In the genomic region with DNA sequence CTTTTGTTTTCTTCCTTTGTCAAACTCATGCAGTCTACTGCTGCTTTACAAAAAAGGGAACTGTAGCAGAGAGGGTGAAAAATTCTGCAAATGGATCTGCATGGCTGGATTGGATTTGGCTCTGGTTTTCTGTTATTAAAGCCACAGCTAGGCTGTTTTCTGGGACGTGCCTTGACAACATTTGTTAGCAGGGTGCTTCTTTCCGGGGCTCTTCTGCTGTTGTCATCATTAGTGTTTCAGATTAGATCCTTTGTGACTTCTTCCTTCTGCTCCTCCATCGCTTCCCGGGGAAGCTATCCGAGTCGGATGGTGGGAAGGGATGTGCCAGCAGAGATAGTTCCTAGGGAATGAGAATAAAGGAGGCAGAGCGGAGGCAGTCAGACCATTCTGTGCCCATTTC, we compare ENCODE assay signal across 12 mouse cellular contexts. TPM values are rescaled to one million over a fixed set of nuclear protein-coding genes. Genes with fewer than 3 reads are reported as not detected.
A peak's percentile ranks its signal among the peaks of the same experiment; 100 is the strongest.
DNase-seq lines count a peak whose midpoint lies in the region; ATAC-seq lines count a peak whose summit lies in the region.
"Had no signal": no experiment of that assay in that cellular context is flagged by ENCODE, and none has a peak within 500 bp of the region (broad histone marks: within the 10 kb centered on the region; RNA-seq: fewer than 3 reads in every experiment).

No protein-coding gene starts in this region.

- H3K4me3 ChIP-seq in megakaryocyte, embryonic 14.5 days (replicated peaks): peak overlapping the region; percentile 14
- no peak overlapping the region for H3K4me3 ChIP-seq in forebrain, embryonic 11.5 days (ENCODE audit: low read depth, low read length)
- peak overlapping the region; percentile 39 for H3K4me3 ChIP-seq in hindbrain, embryonic 13.5 days
- H3K4me3 ChIP-seq in neural tube, embryonic 13.5 days: peak overlapping the region; percentile 22

- H3K9ac ChIP-seq in forebrain, embryonic 11.5 days (ENCODE audit: low read length): no peak overlapping the region
- H3K9ac ChIP-seq in hindbrain, embryonic 13.5 days: peak overlapping the region; percentile 73
- peak overlapping the region; percentile 65 for H3K9ac ChIP-seq in neural tube, embryonic 13.5 days
- H3K9ac ChIP-seq: liver, embryonic 14.5 days had no signal

- DNase-seq in forebrain, embryonic 11.5 days (ENCODE audit: low spot score): no peak
- DNase-seq in urinary bladder, postnatal 4 days (ENCODE audit: low spot score in 2 of 2): no peak
- DNase-seq in MN1 (ENCODE audit: low spot score): no peak
- DNase-seq in adrenal gland, postnatal 14 days: no peak
- DNase-seq: cerebellum, postnatal 14 days; kidney, adult 9 months had no signal

- no peak for ATAC-seq in megakaryocyte, adult 5-6 weeks (ENCODE audit: poor library complexity, severe bottlenecking)
- ATAC-seq in forebrain, embryonic 11.5 days (replicated peaks; ENCODE audit: low FRiP score): no peak
- no peak for ATAC-seq in hindbrain, embryonic 13.5 days (ENCODE audit: low FRiP score)
- no peak for ATAC-seq in neural tube, embryonic 13.5 days (ENCODE audit: low read depth)

- H3K9me3 ChIP-seq in megakaryocyte, embryonic 14.5 days: no peaks in the 10 kb centered on the region
- H3K9me3 ChIP-seq in forebrain, embryonic 11.5 days (ENCODE audit: control insufficient read depth, low read length): no peaks in the 10 kb centered on the region
- no peaks in the 10 kb centered on the region for H3K9me3 ChIP-seq in hindbrain, embryonic 13.5 days
- no peaks in the 10 kb centered on the region for H3K9me3 ChIP-seq in neural tube, embryonic 13.5 days

- H3K27ac ChIP-seq in forebrain, embryonic 11.5 days (ENCODE audit: low read depth, low read length): no peak overlapping the region
- peak overlapping the region; percentile 85 for H3K27ac ChIP-seq in hindbrain, embryonic 13.5 days
- H3K27ac ChIP-seq in neural tube, embryonic 13.5 days (replicated peaks): peak overlapping the region; percentile 72
- H3K27ac ChIP-seq: liver, embryonic 14.5 days; macrophage had no signal

- peaks cover 14% of the 10 kb centered on the region for H3K4me1 ChIP-seq in megakaryocyte, embryonic 14.5 days
- peaks cover 24% of the 10 kb centered on the region for H3K4me1 ChIP-seq in forebrain, embryonic 11.5 days (replicated peaks; ENCODE audit: control insufficient read depth, insufficient read depth, low read length)
- peaks cover 71% of the 10 kb centered on the region for H3K4me1 ChIP-seq in hindbrain, embryonic 13.5 days (replicated peaks)
- H3K4me1 ChIP-seq in neural tube, embryonic 13.5 days (replicated peaks): peaks cover 43% of the 10 kb centered on the region

- H3K4me2 ChIP-seq in forebrain, embryonic 11.5 days (ENCODE audit: low read depth, low read length, severe bottlenecking): peak overlapping the region; percentile 29; the same call in 1 of the 2 replicates
- H3K4me2 ChIP-seq in hindbrain, embryonic 13.5 days: peak overlapping the region; percentile 48
- H3K4me2 ChIP-seq in neural tube, embryonic 13.5 days: peak overlapping the region; percentile 44

- WGBS in forebrain, embryonic 11.5 days: 38% methylated on average over 7 of the region's 7 CpGs
- WGBS in hindbrain, embryonic 13.5 days: 35% methylated on average over 7 of the region's 7 CpGs
- WGBS in neural tube, embryonic 13.5 days: 57% methylated on average over 7 of the region's 7 CpGs

- no peaks in the 10 kb centered on the region for H3K36me3 ChIP-seq in megakaryocyte, embryonic 14.5 days (replicated peaks; ENCODE audit: low read length)
- no peaks in the 10 kb centered on the region for H3K36me3 ChIP-seq in forebrain, embryonic 11.5 days (ENCODE audit: control insufficient read depth, insufficient read depth, low read length)
- no peaks in the 10 kb centered on the region for H3K36me3 ChIP-seq in hindbrain, embryonic 13.5 days
- H3K36me3 ChIP-seq in neural tube, embryonic 13.5 days: 0 out of 2 replicates have a peak, but pooled peaks cover 3% of the 10 kb centered on the region

- H3K27me3 ChIP-seq in megakaryocyte, embryonic 14.5 days (replicated peaks): peaks cover 19% of the 10 kb centered on the region
- no peaks in the 10 kb centered on the region for H3K27me3 ChIP-seq in forebrain, embryonic 11.5 days (ENCODE audit: control insufficient read depth, insufficient read depth, low read length)
- H3K27me3 ChIP-seq in hindbrain, embryonic 13.5 days: no peaks in the 10 kb centered on the region
- no peaks in the 10 kb centered on the region for H3K27me3 ChIP-seq in neural tube, embryonic 13.5 days

RNA-seq across cellular contexts. Expression of a gene that starts 51.8 kb away (rescaled TPM):
- 10.7 and 77.2 TPM in 2 replicates for polyA plus RNA-seq in megakaryocyte, embryonic 14.5 days (2012; ENCODE audit: insufficient read depth, low replicate concordance)
- total RNA-seq in megakaryocyte, adult 5-6 weeks (2015): 153 and 169 TPM in 2 replicates
- 109 and 125 TPM in 2 replicates for total RNA-seq in megakaryocyte, adult 5-6 weeks (2017)
- 111 and 112 TPM in 2 replicates for polyA plus RNA-seq in forebrain, embryonic 11.5 days (2014; fragmentation: Nextera tagmentation; extraction: Ambion mirVana)
- 205 and 206 TPM in 2 replicates for polyA plus RNA-seq in hindbrain, embryonic 13.5 days (2015; fragmentation: Nextera tagmentation; extraction: Ambion mirVana)
- polyA plus RNA-seq in neural tube, embryonic 13.5 days (2015; fragmentation: Nextera tagmentation; extraction: Ambion mirVana): 188 and 208 TPM in 2 replicates
- total RNA-seq in adrenal gland, postnatal 14 days (2021): 67.3 and 107 TPM in 2 replicates
